Mouse (Mus musculus) limb, embryonic 12.5 days (tissue): ENCODE measurements around the gene Utrn. TPM values are rescaled to one million over a fixed set of nuclear protein-coding genes. Genes with fewer than 3 reads are reported as not detected.

ENCODE experiments used
- ATAC-seq: fragments of 200-750 bp; cut with Nextera tagmentation; 2 replicates; pipeline ENCODE4 v1.8.0; 2017; ENCODE audit warnings: low read depth, moderate TSS enrichment; ENCODE audit not compliant: insufficient number of reproducible peaks, insufficient read depth, low FRiP score, low TSS enrichment
- H3K27ac ChIP-seq: fragments of 300-500 bp; sonication (generic); 2 replicates; pipeline ENCODE4 v1.5.1; 2016; ENCODE audit warnings: mild to moderate bottlenecking, moderate library complexity
- H3K27me3 ChIP-seq: fragments of 300-500 bp; sonication (generic); 2 replicates; pipeline ENCODE4 v1.6.1; 2016; ENCODE audit warnings: mild to moderate bottlenecking, moderate library complexity
- H3K36me3 ChIP-seq: fragments of 300-500 bp; sonication (generic); 2 replicates; pipeline ENCODE4 v1.6.1; 2016; ENCODE audit warnings: mild to moderate bottlenecking, moderate library complexity
- H3K4me1 ChIP-seq: fragments of 300-500 bp; sonication (generic); replicated peaks from 2 replicates; pipeline ENCODE4 v1.6.1; 2016
- H3K4me2 ChIP-seq: fragments of 300-500 bp; sonication (generic); 2 replicates; pipeline ENCODE4 v1.6.1; 2016; ENCODE audit warnings: mild to moderate bottlenecking, moderate library complexity
- H3K4me3 ChIP-seq: fragments of 300-500 bp; sonication (generic); replicated peaks from 2 replicates; pipeline ENCODE4 v1.5.1; 2016; ENCODE audit warnings: mild to moderate bottlenecking
- H3K9ac ChIP-seq: fragments of 300-500 bp; sonication (generic); replicated peaks from 2 replicates; pipeline ENCODE4 v1.6.1; 2016; ENCODE audit warnings: mild to moderate bottlenecking, moderate library complexity
- H3K9me3 ChIP-seq: fragments of 300-500 bp; sonication (generic); 2 replicates; pipeline ENCODE4 v1.6.1; 2016; ENCODE audit warnings: mild to moderate bottlenecking, moderate library complexity
- WGBS: fragments of 180-500 bp; shearing (Covaris S2); methylation state at CpG from one replicate; pipeline ENCODE4 v1.1.7; 2016; 5-methylcytosine and 5-hydroxymethylcytosine counted together
- polyA plus RNA-seq: library from polyadenylated mRNA; unstranded; fragments of >200 nt; fragmentation: Nextera tagmentation; extraction: Ambion mirVana; gene quantifications from 2 replicates; pipeline ENCODE4 v1.2.1, GENCODE M21; 2016

Utrn gene
- polyA plus RNA-seq, 1 experiment from 2014 or later: 62.1 TPM

GRCm38 (mm10) chr10:12757943-12758701, 111.0 kb downstream of the Utrn start:
- ATAC-seq: no peak
- Histone ChIP-seq H3K27me3 (no peaks in the 10 kb centered on the region), H3K27ac (no peak overlapping the region), H3K4me1 (peaks cover 11% of the 10 kb centered on the region), H3K4me3 (no peak overlapping the region), H3K36me3 (peaks cover under 1% of the 10 kb centered on the region; the same call in 1 of the 2 replicates), H3K4me2 (peak overlapping the region; percentile 15; the same call in 1 of the 2 replicates), H3K9me3 (no peaks in the 10 kb centered on the region), H3K9ac (no peak overlapping the region)
- WGBS: 25% methylated on average over 5 of the region's 5 CpGs

- H3K9ac ChIP-seq: no peak overlapping the region
- no peak overlapping the region for H3K4me3 ChIP-seq
- H3K27me3 ChIP-seq: no peaks in the 10 kb centered on the region
- no peak overlapping the region for H3K4me2 ChIP-seq
- 94% methylated on average over 4 of the region's 4 CpGs for WGBS
- no peaks in the 10 kb centered on the region for H3K9me3 ChIP-seq
- no peak overlapping the region for H3K27ac ChIP-seq
- ATAC-seq: no peak
- peaks cover 11% of the 10 kb centered on the region for H3K4me1 ChIP-seq
- no peaks in the 10 kb centered on the region for H3K36me3 ChIP-seq
Measured at GRCm38 (mm10) chr10:12756692-12757091, 112.5 kb downstream of the Utrn start.

GRCm38 (mm10) chr10:12754911-12755310, 114.3 kb downstream of the Utrn start:
- WGBS: 94% methylated on average over 2 of the region's 2 CpGs
- Histone ChIP-seq H3K9me3 (no peaks in the 10 kb centered on the region), H3K4me1 (peaks cover 11% of the 10 kb centered on the region), H3K27me3 (no peaks in the 10 kb centered on the region), H3K4me3 (no peak overlapping the region), H3K4me2 (no peak overlapping the region), H3K36me3 (no peaks in the 10 kb centered on the region), H3K27ac (no peak overlapping the region), H3K9ac (no peak overlapping the region)
- no peak for ATAC-seq

- H3K27me3 ChIP-seq: no peaks in the 10 kb centered on the region
- 78% methylated on average over 6 of the region's 6 CpGs for WGBS
- no peak overlapping the region for H3K27ac ChIP-seq
- H3K4me3 ChIP-seq: no peak overlapping the region
- no peak for ATAC-seq
- H3K4me1 ChIP-seq: peaks cover 11% of the 10 kb centered on the region
- no peaks in the 10 kb centered on the region for H3K9me3 ChIP-seq
- no peak overlapping the region for H3K9ac ChIP-seq
- no peak overlapping the region for H3K4me2 ChIP-seq
- H3K36me3 ChIP-seq: no peaks in the 10 kb centered on the region
Measured at GRCm38 (mm10) chr10:12754166-12754565, 115.0 kb downstream of the Utrn start.

- ATAC-seq: no peak
- H3K9ac ChIP-seq: no peak overlapping the region
- H3K9me3 ChIP-seq: no peaks in the 10 kb centered on the region
- peaks cover 25% of the 10 kb centered on the region for H3K36me3 ChIP-seq
- no peak overlapping the region for H3K4me2 ChIP-seq
- H3K27me3 ChIP-seq: no peaks in the 10 kb centered on the region
- no peak overlapping the region for H3K27ac ChIP-seq
- peaks cover 4% of the 10 kb centered on the region for H3K4me1 ChIP-seq
- WGBS: 81% methylated on average over 9 of the region's 9 CpGs
- no peak overlapping the region for H3K4me3 ChIP-seq
Measured at GRCm38 (mm10) chr10:12743717-12744116, 125.4 kb downstream of the Utrn start.

- H3K9me3 ChIP-seq: no peaks in the 10 kb centered on the region; the same call in 1 of the 2 replicates
- H3K4me2 ChIP-seq: no peak overlapping the region
- peaks cover 43% of the 10 kb centered on the region for H3K36me3 ChIP-seq
- no peak overlapping the region for H3K27ac ChIP-seq
- H3K9ac ChIP-seq: no peak overlapping the region
- no peak for ATAC-seq
- no peak overlapping the region for H3K4me3 ChIP-seq
- H3K27me3 ChIP-seq: no peaks in the 10 kb centered on the region
- H3K4me1 ChIP-seq: peaks cover 8% of the 10 kb centered on the region
- WGBS: 92% methylated on average over 13 of the region's 13 CpGs
Measured at GRCm38 (mm10) chr10:12739302-12739987, 129.7 kb downstream of the Utrn start.

- Histone ChIP-seq H3K4me3 (no peak overlapping the region), H3K9me3 (no peaks in the 10 kb centered on the region; the same call in 1 of the 2 replicates), H3K4me1 (peaks cover 8% of the 10 kb centered on the region), H3K36me3 (peaks cover 43% of the 10 kb centered on the region), H3K27me3 (no peaks in the 10 kb centered on the region), H3K4me2 (no peak overlapping the region), H3K9ac (no peak overlapping the region), H3K27ac (no peak overlapping the region)
- 82% methylated on average over 9 of the region's 9 CpGs for WGBS
- no peak for ATAC-seq
Measured at GRCm38 (mm10) chr10:12737926-12738325, 131.2 kb downstream of the Utrn start.

- Histone ChIP-seq H3K4me3 (no peak overlapping the region), H3K27me3 (no peaks in the 10 kb centered on the region), H3K9ac (no peak overlapping the region), H3K36me3 (peaks cover 42% of the 10 kb centered on the region), H3K9me3 (no peaks in the 10 kb centered on the region; the same call in 1 of the 2 replicates), H3K4me2 (no peak overlapping the region), H3K27ac (0 out of 2 replicates have a peak overlapping the region, but pooled peaks have one; percentile 20), H3K4me1 (peaks cover 8% of the 10 kb centered on the region)
- no peak for ATAC-seq
- WGBS: 69% methylated on average over 18 of the region's 18 CpGs
Measured at GRCm38 (mm10) chr10:12736861-12737835, 132.0 kb downstream of the Utrn start.

- no peaks in the 10 kb centered on the region; the same call in 1 of the 2 replicates for H3K9me3 ChIP-seq
- peaks cover 42% of the 10 kb centered on the region for H3K36me3 ChIP-seq
- peaks cover 6% of the 10 kb centered on the region; the same call in 1 of the 2 replicates for H3K4me1 ChIP-seq
- H3K9ac ChIP-seq: no peak overlapping the region
- no peaks in the 10 kb centered on the region for H3K27me3 ChIP-seq
- no peak overlapping the region for H3K4me3 ChIP-seq
- no peak overlapping the region for H3K4me2 ChIP-seq
- no peak for ATAC-seq
- no peak overlapping the region for H3K27ac ChIP-seq
- WGBS: 100% methylated on average over 1 of the region's 1 CpGs
Measured at GRCm38 (mm10) chr10:12735695-12736094, 133.5 kb downstream of the Utrn start.

- Histone ChIP-seq H3K27me3 (no peaks in the 10 kb centered on the region), H3K9ac (no peak overlapping the region), H3K4me1 (peaks cover 6% of the 10 kb centered on the region), H3K4me3 (no peak overlapping the region), H3K36me3 (peaks cover 36% of the 10 kb centered on the region), H3K4me2 (no peak overlapping the region), H3K27ac (no peak overlapping the region), H3K9me3 (no peaks in the 10 kb centered on the region; the same call in 1 of the 2 replicates)
- ATAC-seq: no peak
- WGBS: 79% methylated on average over 5 of the region's 5 CpGs
Measured at GRCm38 (mm10) chr10:12731459-12731858, 137.7 kb downstream of the Utrn start.
